Mouse (Mus musculus) left cerebral cortex, adult 8-10 months (tissue): Measurements from ENCODE around the gene Mrpl9. TPM values are rescaled to one million over a fixed set of nuclear protein-coding genes. Genes with fewer than 3 reads are reported as not detected.

Experiments
- DNase-seq, 2 experiments: peaks; one replicate each; pipeline ENCODE4 v3.0.0; 2022; ENCODE audit warnings: low spot score in 2 of 2
- total RNA-seq, 4 experiments: library from RNA; stranded (reverse); gene quantifications; 2 replicates each; pipeline ENCODE4 v1.2.4; 2022

The Mrpl9 gene
- 10 to 100 TPM; 32.7 to 40.7 (median 38.1) TPM for total RNA-seq

GRCm38 (mm10) chr3:94442951-94443596 lies at the start of gene Mrpl9:
TSS of gene Mrpl9 (plus strand) at chr3:94443318.
- peak; percentile 91 to 93 for DNase-seq

GRCm38 (mm10) chr3:94396336-94396735 lies 46.8 kb upstream of the Mrpl9 start:
- no peak for DNase-seq

GRCm38 (mm10) chr3:94396851-94397250 lies 46.3 kb upstream of the Mrpl9 start:
- DNase-seq = no peak

GRCm38 (mm10) chr3:94398217-94398616 lies 44.9 kb upstream of the Mrpl9 start, which contains the start of gene Lingo4:
TSS of gene Lingo4 (plus strand) at chr3:94398517.
- no peak for DNase-seq

- DNase-seq = no peak
Measured at GRCm38 (mm10) chr3:94398943-94399481, 44.1 kb upstream of the Mrpl9 start.

- no peak for DNase-seq
Measured at GRCm38 (mm10) chr3:94399663-94400310, 43.3 kb upstream of the Mrpl9 start.

- DNase-seq = no peak
Measured at GRCm38 (mm10) chr3:94402451-94402850, 40.7 kb upstream of the Mrpl9 start.

- DNase-seq = peak in 1 of 2 experiments; percentile 79
Measured at GRCm38 (mm10) chr3:94404366-94405054, 38.6 kb upstream of the Mrpl9 start.

- no peak for DNase-seq
Measured at GRCm38 (mm10) chr3:94405561-94405960, 37.6 kb upstream of the Mrpl9 start.

- no peak for DNase-seq
Measured at GRCm38 (mm10) chr3:94412530-94412929, 30.6 kb upstream of the Mrpl9 start.

- DNase-seq = peak; percentile 88 to 99
Measured at GRCm38 (mm10) chr3:94413031-94413679, 30.0 kb upstream of the Mrpl9 start, which contains the start of gene Tdrkh. TSS of gene Tdrkh (plus strand) at chr3:94413273.

- no peak for DNase-seq
Measured at GRCm38 (mm10) chr3:94430980-94431379, 12.1 kb upstream of the Mrpl9 start.

GRCm38 (mm10) chr3:94434305-94434704 lies 8.8 kb upstream of the Mrpl9 start:
- no peak for DNase-seq

- DNase-seq = no peak
Measured at GRCm38 (mm10) chr3:94436420-94436819, 6.7 kb upstream of the Mrpl9 start.

GRCm38 (mm10) chr3:94441182-94441581 lies 1.9 kb upstream of the Mrpl9 start:
- DNase-seq = no peak

GRCm38 (mm10) chr3:94443597-94443964 lies 463 bp downstream of the Mrpl9 start, which contains the start of gene Oaz3:
TSS of gene Oaz3 (minus strand) at chr3:94443915.
- DNase-seq = no peak

- no peak for DNase-seq
Measured at GRCm38 (mm10) chr3:94449377-94449776, 6.3 kb downstream of the Mrpl9 start.

GRCm38 (mm10) chr3:94456529-94457000 lies 13.4 kb downstream of the Mrpl9 start:
- DNase-seq = peak; percentile 54 to 73

GRCm38 (mm10) chr3:94457055-94457454 lies 13.9 kb downstream of the Mrpl9 start:
- no peak for DNase-seq

GRCm38 (mm10) chr3:94459834-94460233 lies 16.7 kb downstream of the Mrpl9 start:
- no peak for DNase-seq

GRCm38 (mm10) chr3:94463926-94464578 lies 20.9 kb downstream of the Mrpl9 start:
- no peak for DNase-seq
